Mouse (Mus musculus): ENCODE data around the gene Ccdc65. TPM values are rescaled to one million over a fixed set of nuclear protein-coding genes. Genes with fewer than 3 reads are reported as not detected.
"Not testable (repeated sequence)": the region's sequence is repeated elsewhere in the genome, so short reads cannot be mapped to it uniquely, and the experiment has no call there.

The Ccdc65 gene
- total RNA-seq, 2 experiments from 2014 or later: 13.6 to 14.5 TPM

- intact Hi-C loops (cut with DNase I): no loop called here
- no peak for DNase-seq (ENCODE audit: extremely low spot score in 1 of 2, low spot score in 2 of 2)
Observed at GRCm38 (mm10) chr15:98730790-98731189, 22.8 kb downstream of the Ccdc65 start.

- DNase-seq (ENCODE audit: extremely low spot score in 1 of 2, low spot score in 2 of 2): no peak
- intact Hi-C loops (cut with DNase I): no loop called here
Observed at GRCm38 (mm10) chr15:98732006-98732531, 24.1 kb downstream of the Ccdc65 start.

- no peak for DNase-seq (ENCODE audit: extremely low spot score in 1 of 2, low spot score in 2 of 2)
- intact Hi-C loops (cut with DNase I): no loop called here
Observed at GRCm38 (mm10) chr15:98733370-98733769, 25.4 kb downstream of the Ccdc65 start.

- intact Hi-C loops (cut with DNase I): no loop called here
- DNase-seq (ENCODE audit: extremely low spot score in 1 of 2, low spot score in 2 of 2): no peak
Observed at GRCm38 (mm10) chr15:98733976-98734566, 26.1 kb downstream of the Ccdc65 start.

- intact Hi-C loops (cut with DNase I): no loop called here
Observed at GRCm38 (mm10) chr15:98736521-98736920, 28.5 kb downstream of the Ccdc65 start.

GRCm38 (mm10) chr15:98737881-98738280 lies 29.9 kb downstream of the Ccdc65 start:
- intact Hi-C loops (cut with DNase I): no loop called here
- peak in 1 of 2 experiments; percentile 56 for DNase-seq (ENCODE audit: extremely low spot score in 1 of 2, low spot score in 2 of 2)

More at GRCm38 (mm10) chr15:98736521-98736920, 28.5 kb downstream of the Ccdc65 start:
- DNase-seq (ENCODE audit: extremely low spot score in 1 of 2, low spot score in 2 of 2): no peak

- intact Hi-C loops (cut with DNase I): no loop called here
- no peak for DNase-seq (ENCODE audit: extremely low spot score in 1 of 2, low spot score in 2 of 2)
Observed at GRCm38 (mm10) chr15:98738796-98739195, 30.8 kb downstream of the Ccdc65 start.

- intact Hi-C loops (cut with DNase I): no loop called here
- DNase-seq (ENCODE audit: extremely low spot score in 1 of 2, low spot score in 2 of 2): no peak
Observed at GRCm38 (mm10) chr15:98740219-98740618, 32.2 kb downstream of the Ccdc65 start.

GRCm38 (mm10) chr15:98742766-98743428 lies 34.9 kb downstream of the Ccdc65 start:
- no peak for DNase-seq (ENCODE audit: extremely low spot score in 1 of 2, low spot score in 2 of 2)
- intact Hi-C loops (cut with DNase I): no loop called here

- DNase-seq (ENCODE audit: extremely low spot score in 1 of 2, low spot score in 2 of 2); intact Hi-C loops (cut with DNase I): not testable (repeated sequence)
Observed at GRCm38 (mm10) chr15:98743863-98744262, 35.9 kb downstream of the Ccdc65 start.

GRCm38 (mm10) chr15:98746344-98746965 lies 38.4 kb downstream of the Ccdc65 start:
- no peak for DNase-seq (ENCODE audit: extremely low spot score in 1 of 2, low spot score in 2 of 2)
- intact Hi-C loops (cut with DNase I): no loop called here

GRCm38 (mm10) chr15:98747296-98747695 lies 39.3 kb downstream of the Ccdc65 start:
- DNase-seq (ENCODE audit: extremely low spot score in 1 of 2, low spot score in 2 of 2): no peak
- intact Hi-C loops (cut with DNase I): no loop called here

- DNase-seq (ENCODE audit: extremely low spot score in 1 of 2, low spot score in 2 of 2): no peak
- intact Hi-C loops (cut with DNase I): no loop called here
Observed at GRCm38 (mm10) chr15:98749093-98749492, 41.1 kb downstream of the Ccdc65 start.

GRCm38 (mm10) chr15:98753021-98753423 lies 45.0 kb downstream of the Ccdc65 start:
- intact Hi-C loops (cut with DNase I): no loop called here

GRCm38 (mm10) chr15:98754125-98754524 lies 46.1 kb downstream of the Ccdc65 start:
- intact Hi-C loops (cut with DNase I): no loop called here
- DNase-seq (ENCODE audit: extremely low spot score in 1 of 2, low spot score in 2 of 2): no peak

More at GRCm38 (mm10) chr15:98753021-98753423, 45.0 kb downstream of the Ccdc65 start:
- no peak for DNase-seq (ENCODE audit: extremely low spot score in 1 of 2, low spot score in 2 of 2)

- DNase-seq (ENCODE audit: extremely low spot score in 1 of 2, low spot score in 2 of 2): peak; percentile 56 to 91
- intact Hi-C loops (cut with DNase I): no loop called here
Observed at GRCm38 (mm10) chr15:98762201-98762621, 54.2 kb downstream of the Ccdc65 start.

- intact Hi-C loops (cut with DNase I): no loop called here
- DNase-seq (ENCODE audit: extremely low spot score in 1 of 2, low spot score in 2 of 2): peak; percentile 95 to 98
Observed at GRCm38 (mm10) chr15:98762670-98763529, 54.9 kb downstream of the Ccdc65 start, which contains the start of gene Arf3. TSS of gene Arf3 (minus strand) at chr15:98763214.

GRCm38 (mm10) chr15:98765929-98766328 lies 57.9 kb downstream of the Ccdc65 start:
- DNase-seq (ENCODE audit: extremely low spot score in 1 of 2, low spot score in 2 of 2): no peak
- intact Hi-C loops (cut with DNase I): no loop called here

- intact Hi-C loops (cut with DNase I): no loop called here
- DNase-seq (ENCODE audit: extremely low spot score in 1 of 2, low spot score in 2 of 2): no peak
Observed at GRCm38 (mm10) chr15:98768259-98768658, 60.3 kb downstream of the Ccdc65 start.

Data from left cerebral cortex, postnatal 10 days (tissue).